ENCODE assay signal across 8 mouse cellular contexts in the genomic region with DNA sequence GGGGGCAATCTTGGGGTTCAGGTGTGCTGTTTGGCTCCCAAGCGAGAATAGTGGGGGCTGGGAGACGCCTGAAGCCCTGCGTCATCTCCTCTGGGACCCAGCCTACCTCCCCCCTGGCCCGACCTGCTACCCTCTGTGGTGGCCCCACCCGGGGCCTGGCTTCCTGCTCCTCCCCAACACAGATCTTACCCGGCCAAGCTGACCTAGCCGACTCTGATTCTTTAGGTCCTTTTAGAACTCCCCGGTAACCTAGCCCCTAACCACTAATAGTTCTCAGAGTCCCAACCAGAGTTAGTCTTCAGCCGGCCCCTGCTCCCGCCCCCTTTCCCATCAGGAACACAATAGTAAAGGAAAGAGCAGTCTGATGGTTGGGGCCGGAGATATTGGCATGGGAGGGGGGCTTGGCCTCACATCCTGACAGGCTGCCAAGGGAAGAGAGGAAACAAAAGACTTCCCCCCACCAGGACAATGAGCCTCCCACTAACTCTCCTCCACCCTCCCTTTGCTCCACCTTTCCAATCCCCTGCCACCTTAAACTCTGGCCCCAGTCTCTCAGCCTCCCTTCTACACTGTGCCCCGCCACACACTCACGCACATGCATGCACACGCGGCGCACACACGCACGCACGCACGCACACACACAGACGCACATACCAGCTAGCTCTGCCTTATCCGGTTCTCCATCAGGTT. TPM values are rescaled to one million over a fixed set of nuclear protein-coding genes. Genes with fewer than 3 reads are reported as not detected.
DNase-seq lines count a peak whose midpoint lies in the region; ATAC-seq lines count a peak whose summit lies in the region.

No protein-coding gene starts in this region.

- no peaks in the 10 kb centered on the region for H3K27me3 ChIP-seq in intestine, embryonic 14.5 days (replicated peaks; ENCODE audit: control insufficient read depth, insufficient read depth, low read length)
- H3K27me3 ChIP-seq in liver, embryonic 13.5 days = peaks cover 8% of the 10 kb centered on the region; the same call in 1 of the 2 replicates
- no peaks in the 10 kb centered on the region for H3K27me3 ChIP-seq in neural tube, embryonic 11.5 days (ENCODE audit: control insufficient read depth, insufficient read depth, low read length)

- H3K4me2 ChIP-seq in intestine, embryonic 14.5 days (ENCODE audit: low read length) = peak overlapping the region; percentile 86
- H3K4me2 ChIP-seq in liver, embryonic 13.5 days = peak overlapping the region; percentile 82
- peak overlapping the region; percentile 84 for H3K4me2 ChIP-seq in neural tube, embryonic 11.5 days (ENCODE audit: low read depth)

- no peaks in the 10 kb centered on the region for H3K36me3 ChIP-seq in intestine, embryonic 14.5 days (ENCODE audit: control insufficient read depth, insufficient read depth, low read length)
- H3K36me3 ChIP-seq in liver, embryonic 13.5 days = no peaks in the 10 kb centered on the region
- H3K36me3 ChIP-seq in neural tube, embryonic 11.5 days (ENCODE audit: control insufficient read depth, insufficient read depth, low read length) = no peaks in the 10 kb centered on the region

- no peaks in the 10 kb centered on the region for H3K9me3 ChIP-seq in intestine, embryonic 14.5 days (ENCODE audit: control insufficient read depth, low read length)
- no peaks in the 10 kb centered on the region for H3K9me3 ChIP-seq in liver, embryonic 13.5 days (replicated peaks)
- H3K9me3 ChIP-seq in neural tube, embryonic 11.5 days (ENCODE audit: control insufficient read depth, low read length) = no peaks in the 10 kb centered on the region

- DNase-seq in spleen, postnatal 10 days (ENCODE audit: low spot score in 2 of 2) = peak; percentile 35 to 57
- DNase-seq in spleen, postnatal 14 days (ENCODE audit: low spot score in 2 of 2) = no peak
- DNase-seq in cerebellum, postnatal 25 days = peak; percentile 54 to 70
- DNase-seq in gastrocnemius, postnatal 4 days (ENCODE audit: low spot score in 2 of 2) = peak; percentile 29 to 57
- peak; percentile 67 for DNase-seq in intestine, embryonic 14.5 days (ENCODE audit: low spot score)
- no peak for DNase-seq in liver, embryonic 13.5 days
- DNase-seq in neural tube, embryonic 11.5 days (ENCODE audit: low spot score) = peak; percentile 33
- no peak for DNase-seq in frontal cortex, postnatal 36 days (ENCODE audit: low spot score in 2 of 2)

- 13% methylated on average over 22 of the region's 22 CpGs for WGBS in intestine, embryonic 14.5 days
- WGBS in liver, embryonic 13.5 days (ENCODE audit: insufficient replicate concordance) = 21% methylated on average over 22 of the region's 22 CpGs
- WGBS in neural tube, embryonic 11.5 days = 7% methylated on average over 22 of the region's 22 CpGs

- H3K27ac ChIP-seq in intestine, embryonic 14.5 days (ENCODE audit: low read depth) = peak overlapping the region; percentile 90
- H3K27ac ChIP-seq in liver, embryonic 13.5 days = peak overlapping the region; percentile 55
- H3K27ac ChIP-seq in neural tube, embryonic 11.5 days (ENCODE audit: low read depth, low read length) = no peak overlapping the region; the same call in 1 of the 2 replicates

- H3K4me1 ChIP-seq in intestine, embryonic 14.5 days (replicated peaks; ENCODE audit: control insufficient read depth, insufficient read depth, low read length) = peaks cover 20% of the 10 kb centered on the region
- H3K4me1 ChIP-seq in liver, embryonic 13.5 days (replicated peaks) = peaks cover 42% of the 10 kb centered on the region
- H3K4me1 ChIP-seq in neural tube, embryonic 11.5 days (ENCODE audit: control insufficient read depth, insufficient read depth, low read length) = peaks cover 6% of the 10 kb centered on the region; the same call in 1 of the 2 replicates

- peak overlapping the region; percentile 66 for H3K9ac ChIP-seq in intestine, embryonic 14.5 days (ENCODE audit: low read length)
- H3K9ac ChIP-seq in liver, embryonic 13.5 days = peak overlapping the region; percentile 71; the same call in 1 of the 2 replicates
- peak overlapping the region; percentile 66 for H3K9ac ChIP-seq in neural tube, embryonic 11.5 days (ENCODE audit: low read length)

- ATAC-seq in intestine, embryonic 14.5 days (replicated peaks; ENCODE audit: low FRiP score, low TSS enrichment, low read depth) = 0 out of 2 replicates have a peak, but pooled peaks have one; percentile 22
- 0 out of 2 replicates have a peak, but pooled peaks have one; percentile 21 for ATAC-seq in liver, embryonic 13.5 days (ENCODE audit: low read depth)
- ATAC-seq in neural tube, embryonic 11.5 days (ENCODE audit: insufficient read depth, low FRiP score, low TSS enrichment) = peak; percentile 43; the same call in 1 of the 2 replicates

- H3K4me3 ChIP-seq in intestine, embryonic 14.5 days (ENCODE audit: low read depth, low read length) = peak overlapping the region; percentile 44
- H3K4me3 ChIP-seq in liver, embryonic 13.5 days (replicated peaks) = peak overlapping the region; percentile 60
- peak overlapping the region; percentile 32 for H3K4me3 ChIP-seq in neural tube, embryonic 11.5 days (ENCODE audit: low read depth, low read length)

RNA-seq across cellular contexts. Expression of a gene that starts 6.0 kb away (rescaled TPM):
- total RNA-seq in gastrocnemius, postnatal 4 days (2021) = 10 to 100 TPM in 1 of 2 experiments, 1 to 10 TPM in 1; 8.2 to 10.3 TPM
- 7.9 and 9.5 TPM in 2 replicates for polyA plus RNA-seq in intestine, embryonic 14.5 days (2014; fragmentation: Nextera tagmentation; extraction: Ambion mirVana)
- polyA plus RNA-seq in liver, embryonic 13.5 days (2015; fragmentation: Nextera tagmentation; extraction: Ambion mirVana) = 2.8 and 3.2 TPM in 2 replicates
- polyA plus RNA-seq in neural tube, embryonic 11.5 days (2014; fragmentation: Nextera tagmentation; extraction: Ambion mirVana) = 7.9 and 9.0 TPM in 2 replicates

RNA-seq across cellular contexts. Expression of a gene that starts 10.5 kb away (rescaled TPM):
- total RNA-seq in gastrocnemius, postnatal 4 days (2021) = 10 to 100 TPM; 56.9 to 57.6 TPM
- 48.2 and 51.3 TPM in 2 replicates for polyA plus RNA-seq in intestine, embryonic 14.5 days (2014; fragmentation: Nextera tagmentation; extraction: Ambion mirVana)
- polyA plus RNA-seq in liver, embryonic 13.5 days (2015; fragmentation: Nextera tagmentation; extraction: Ambion mirVana) = 5.6 and 8.1 TPM in 2 replicates
- 33.5 and 33.6 TPM in 2 replicates for polyA plus RNA-seq in neural tube, embryonic 11.5 days (2014; fragmentation: Nextera tagmentation; extraction: Ambion mirVana)

RNA-seq across cellular contexts. Expression of a gene that starts 25.2 kb away (rescaled TPM):
- total RNA-seq in gastrocnemius, postnatal 4 days (2021) = 10 to 100 TPM; 31.2 to 31.9 TPM
- polyA plus RNA-seq in intestine, embryonic 14.5 days (2014; fragmentation: Nextera tagmentation; extraction: Ambion mirVana) = 73.3 and 77.7 TPM in 2 replicates
- polyA plus RNA-seq in liver, embryonic 13.5 days (2015; fragmentation: Nextera tagmentation; extraction: Ambion mirVana) = 10.1 and 10.6 TPM in 2 replicates
- 38.1 and 40.3 TPM in 2 replicates for polyA plus RNA-seq in neural tube, embryonic 11.5 days (2014; fragmentation: Nextera tagmentation; extraction: Ambion mirVana)

RNA-seq across cellular contexts. Expression of a gene that starts 32.0 kb away (rescaled TPM):
- 100 to 1,000 TPM; 113 to 138 TPM for total RNA-seq in gastrocnemius, postnatal 4 days (2021)
- polyA plus RNA-seq in intestine, embryonic 14.5 days (2014; fragmentation: Nextera tagmentation; extraction: Ambion mirVana) = 118 and 122 TPM in 2 replicates
- 86.7 and 102 TPM in 2 replicates for polyA plus RNA-seq in liver, embryonic 13.5 days (2015; fragmentation: Nextera tagmentation; extraction: Ambion mirVana)
- 151 and 166 TPM in 2 replicates for polyA plus RNA-seq in neural tube, embryonic 11.5 days (2014; fragmentation: Nextera tagmentation; extraction: Ambion mirVana)

RNA-seq across cellular contexts. Expression of a gene that starts 45.0 kb away (rescaled TPM):
- 10 to 100 TPM; 47.7 to 51.2 TPM for total RNA-seq in gastrocnemius, postnatal 4 days (2021)
- polyA plus RNA-seq in intestine, embryonic 14.5 days (2014; fragmentation: Nextera tagmentation; extraction: Ambion mirVana) = 8.9 and 10.6 TPM in 2 replicates
- 8.4 TPM in 2 replicates for polyA plus RNA-seq in liver, embryonic 13.5 days (2015; fragmentation: Nextera tagmentation; extraction: Ambion mirVana)
- polyA plus RNA-seq in neural tube, embryonic 11.5 days (2014; fragmentation: Nextera tagmentation; extraction: Ambion mirVana) = 9.3 and 10.9 TPM in 2 replicates

Comparison
In these comparisons a context has a peak if more than half of its experiments do, and no peak if none do; other contexts are left out.
1. DNase-seq: peak in spleen, postnatal 10 days (2 of 2), cerebellum, postnatal 25 days (2 of 2), gastrocnemius, postnatal 4 days (2 of 2), intestine, embryonic 14.5 days (single experiment) and neural tube, embryonic 11.5 days (single experiment); none in spleen, postnatal 14 days (0 of 2), liver, embryonic 13.5 days (single experiment) and frontal cortex, postnatal 36 days (0 of 2).
2. Peak in every context shown above with its lines, with median percentiles within 50 percentile points of each other: ATAC-seq, H3K4me2 ChIP-seq, H3K4me3 ChIP-seq and H3K9ac ChIP-seq.